Mouse (Mus musculus): Measurements from ENCODE around the gene Gsx1. TPM values are rescaled to one million over a fixed set of nuclear protein-coding genes. Genes with fewer than 3 reads are reported as not detected.
A peak's percentile ranks its signal among the peaks of the same experiment; 100 is the strongest.

The Gsx1 gene
- polyA plus RNA-seq, 1 experiment from 2014 or later: not detected

GRCm38 (mm10) chr5:147190885-147191284, 2.4 kb downstream of the Gsx1 start:
- Histone ChIP-seq H3K4me3 (ENCODE audit: low read depth, low read length) (no peak overlapping the region), H3K9me3 (ENCODE audit: control insufficient read depth, low read length) (no peaks in the 10 kb centered on the region), H3K4me2 (ENCODE audit: low read length) (no peak overlapping the region), H3K9ac (ENCODE audit: low read length) (no peak overlapping the region), H3K36me3 (ENCODE audit: control insufficient read depth, insufficient read depth, low read length) (no peaks in the 10 kb centered on the region), H3K4me1 (replicated peaks; ENCODE audit: control insufficient read depth, insufficient read depth, low read length) (peaks cover 3% of the 10 kb centered on the region; the same call in 1 of the 2 replicates), H3K27ac (ENCODE audit: low read depth) (no peak overlapping the region), H3K27me3 (replicated peaks; ENCODE audit: control insufficient read depth, insufficient read depth, low read length) (peaks cover 96% of the 10 kb centered on the region)
- DNase-seq (ENCODE audit: low spot score): no peak
- no peak for ATAC-seq (replicated peaks; ENCODE audit: low FRiP score, low TSS enrichment, low read depth)
- WGBS: under 1% methylated on average over 7 of the region's 7 CpGs

- no peak for DNase-seq (ENCODE audit: low spot score)
- 2% methylated on average over 24 of the region's 24 CpGs for WGBS
- no peak overlapping the region for H3K4me2 ChIP-seq (ENCODE audit: low read length)
- no peak overlapping the region for H3K4me3 ChIP-seq (ENCODE audit: low read depth, low read length)
- H3K27me3 ChIP-seq (replicated peaks; ENCODE audit: control insufficient read depth, insufficient read depth, low read length): peaks cover 90% of the 10 kb centered on the region
- no peaks in the 10 kb centered on the region for H3K9me3 ChIP-seq (ENCODE audit: control insufficient read depth, low read length)
- H3K27ac ChIP-seq (ENCODE audit: low read depth): no peak overlapping the region
- H3K4me1 ChIP-seq (replicated peaks; ENCODE audit: control insufficient read depth, insufficient read depth, low read length): peaks cover 3% of the 10 kb centered on the region; the same call in 1 of the 2 replicates
- ATAC-seq (replicated peaks; ENCODE audit: low FRiP score, low TSS enrichment, low read depth): no peak
- H3K36me3 ChIP-seq (ENCODE audit: control insufficient read depth, insufficient read depth, low read length): no peaks in the 10 kb centered on the region
- H3K9ac ChIP-seq (ENCODE audit: low read length): no peak overlapping the region
These were observed 3.5 kb downstream of the Gsx1 start for GRCm38 (mm10) chr5:147191801-147192575.

- H3K9ac ChIP-seq (ENCODE audit: low read length): no peak overlapping the region
- H3K36me3 ChIP-seq (ENCODE audit: control insufficient read depth, insufficient read depth, low read length): no peaks in the 10 kb centered on the region
- no peak overlapping the region for H3K4me3 ChIP-seq (ENCODE audit: low read depth, low read length)
- H3K9me3 ChIP-seq (ENCODE audit: control insufficient read depth, low read length): no peaks in the 10 kb centered on the region
- H3K4me2 ChIP-seq (ENCODE audit: low read length): no peak overlapping the region
- no peak for ATAC-seq (replicated peaks; ENCODE audit: low FRiP score, low TSS enrichment, low read depth)
- DNase-seq (ENCODE audit: low spot score): no peak
- WGBS: 2% methylated on average over 9 of the region's 9 CpGs
- peaks cover 89% of the 10 kb centered on the region for H3K27me3 ChIP-seq (replicated peaks; ENCODE audit: control insufficient read depth, insufficient read depth, low read length)
- H3K27ac ChIP-seq (ENCODE audit: low read depth): no peak overlapping the region
- H3K4me1 ChIP-seq (replicated peaks; ENCODE audit: control insufficient read depth, insufficient read depth, low read length): peaks cover 3% of the 10 kb centered on the region; the same call in 1 of the 2 replicates
These were observed 4.1 kb downstream of the Gsx1 start for GRCm38 (mm10) chr5:147192576-147192960.

GRCm38 (mm10) chr5:147204905-147205304, 16.4 kb downstream of the Gsx1 start:
- H3K4me2 ChIP-seq (ENCODE audit: low read length): no peak overlapping the region
- no peaks in the 10 kb centered on the region for H3K27me3 ChIP-seq (replicated peaks; ENCODE audit: control insufficient read depth, insufficient read depth, low read length)
- H3K9ac ChIP-seq (ENCODE audit: low read length): no peak overlapping the region
- DNase-seq (ENCODE audit: low spot score) (no peak), ATAC-seq (replicated peaks; ENCODE audit: low FRiP score, low TSS enrichment, low read depth) (no peak)
- no peaks in the 10 kb centered on the region for H3K4me1 ChIP-seq (replicated peaks; ENCODE audit: control insufficient read depth, insufficient read depth, low read length)
- H3K36me3 ChIP-seq (ENCODE audit: control insufficient read depth, insufficient read depth, low read length): no peaks in the 10 kb centered on the region
- 16% methylated on average over 6 of the region's 6 CpGs for WGBS
- no peaks in the 10 kb centered on the region for H3K9me3 ChIP-seq (ENCODE audit: control insufficient read depth, low read length)
- no peak overlapping the region for H3K4me3 ChIP-seq (ENCODE audit: low read depth, low read length)
- no peak overlapping the region for H3K27ac ChIP-seq (ENCODE audit: low read depth)

GRCm38 (mm10) chr5:147207852-147208251, 19.4 kb downstream of the Gsx1 start:
- Histone ChIP-seq H3K4me3 (ENCODE audit: low read depth, low read length) (no peak overlapping the region), H3K36me3 (ENCODE audit: control insufficient read depth, insufficient read depth, low read length) (no peaks in the 10 kb centered on the region), H3K4me2 (ENCODE audit: low read length) (no peak overlapping the region), H3K27ac (ENCODE audit: low read depth) (no peak overlapping the region), H3K9me3 (ENCODE audit: control insufficient read depth, low read length) (no peaks in the 10 kb centered on the region), H3K9ac (ENCODE audit: low read length) (no peak overlapping the region), H3K4me1 (replicated peaks; ENCODE audit: control insufficient read depth, insufficient read depth, low read length) (no peaks in the 10 kb centered on the region), H3K27me3 (replicated peaks; ENCODE audit: control insufficient read depth, insufficient read depth, low read length) (no peaks in the 10 kb centered on the region)
- DNase-seq (ENCODE audit: low spot score) (no peak), ATAC-seq (replicated peaks; ENCODE audit: low FRiP score, low TSS enrichment, low read depth) (no peak)
- 95% methylated on average over 20 of the region's 20 CpGs for WGBS

GRCm38 (mm10) chr5:147208471-147208870, 20.0 kb downstream of the Gsx1 start:
- no peak for ATAC-seq (replicated peaks; ENCODE audit: low FRiP score, low TSS enrichment, low read depth)
- Histone ChIP-seq H3K4me1 (replicated peaks; ENCODE audit: control insufficient read depth, insufficient read depth, low read length) (no peaks in the 10 kb centered on the region), H3K9me3 (ENCODE audit: control insufficient read depth, low read length) (no peaks in the 10 kb centered on the region), H3K9ac (ENCODE audit: low read length) (no peak overlapping the region), H3K4me2 (ENCODE audit: low read length) (no peak overlapping the region), H3K27ac (ENCODE audit: low read depth) (no peak overlapping the region), H3K27me3 (replicated peaks; ENCODE audit: control insufficient read depth, insufficient read depth, low read length) (no peaks in the 10 kb centered on the region), H3K36me3 (ENCODE audit: control insufficient read depth, insufficient read depth, low read length) (no peaks in the 10 kb centered on the region), H3K4me3 (ENCODE audit: low read depth, low read length) (no peak overlapping the region)
- no peak for DNase-seq (ENCODE audit: low spot score)
- WGBS: 59% methylated on average over 2 of the region's 2 CpGs

- DNase-seq (ENCODE audit: low spot score): peak; percentile 95
- Histone ChIP-seq H3K9ac (ENCODE audit: low read length) (no peak overlapping the region), H3K27ac (ENCODE audit: low read depth) (no peak overlapping the region), H3K4me2 (ENCODE audit: low read length) (peak overlapping the region; percentile 18), H3K4me1 (replicated peaks; ENCODE audit: control insufficient read depth, insufficient read depth, low read length) (no peaks in the 10 kb centered on the region), H3K9me3 (ENCODE audit: control insufficient read depth, low read length) (no peaks in the 10 kb centered on the region), H3K4me3 (ENCODE audit: low read depth, low read length) (no peak overlapping the region), H3K27me3 (replicated peaks; ENCODE audit: control insufficient read depth, insufficient read depth, low read length) (peaks cover 46% of the 10 kb centered on the region), H3K36me3 (ENCODE audit: control insufficient read depth, insufficient read depth, low read length) (no peaks in the 10 kb centered on the region)
- 10% methylated on average over 25 of the region's 25 CpGs for WGBS
- ATAC-seq (replicated peaks; ENCODE audit: low FRiP score, low TSS enrichment, low read depth): peak; percentile 86
These were observed 39.0 kb downstream of the Gsx1 start for GRCm38 (mm10) chr5:147227354-147228112.

GRCm38 (mm10) chr5:147235406-147236309, 47.2 kb downstream of the Gsx1 start:
- no peaks in the 10 kb centered on the region for H3K9me3 ChIP-seq (ENCODE audit: control insufficient read depth, low read length)
- H3K27me3 ChIP-seq (replicated peaks; ENCODE audit: control insufficient read depth, insufficient read depth, low read length): no peaks in the 10 kb centered on the region
- no peak overlapping the region for H3K27ac ChIP-seq (ENCODE audit: low read depth)
- no peaks in the 10 kb centered on the region for H3K4me1 ChIP-seq (replicated peaks; ENCODE audit: control insufficient read depth, insufficient read depth, low read length)
- no peak overlapping the region for H3K9ac ChIP-seq (ENCODE audit: low read length)
- 47% methylated on average over 21 of the region's 21 CpGs for WGBS
- no peak overlapping the region for H3K4me3 ChIP-seq (ENCODE audit: low read depth, low read length)
- H3K4me2 ChIP-seq (ENCODE audit: low read length): no peak overlapping the region
- ATAC-seq (replicated peaks; ENCODE audit: low FRiP score, low TSS enrichment, low read depth) (no peak), DNase-seq (ENCODE audit: low spot score) (no peak)
- no peaks in the 10 kb centered on the region for H3K36me3 ChIP-seq (ENCODE audit: control insufficient read depth, insufficient read depth, low read length)

Data from intestine, embryonic 14.5 days (tissue).